Mouse (Mus musculus) retina, embryonic 14.5 days (tissue): Measurements from ENCODE around the gene Rhov.
A peak's percentile ranks its signal among the peaks of the same experiment; 100 is the strongest.

Experiments
- DNase-seq: peaks from one replicate; pipeline ENCODE4 v3.0.0-alpha.2; 2015; ENCODE audit warnings: low spot score

Rhov gene

DNA sequence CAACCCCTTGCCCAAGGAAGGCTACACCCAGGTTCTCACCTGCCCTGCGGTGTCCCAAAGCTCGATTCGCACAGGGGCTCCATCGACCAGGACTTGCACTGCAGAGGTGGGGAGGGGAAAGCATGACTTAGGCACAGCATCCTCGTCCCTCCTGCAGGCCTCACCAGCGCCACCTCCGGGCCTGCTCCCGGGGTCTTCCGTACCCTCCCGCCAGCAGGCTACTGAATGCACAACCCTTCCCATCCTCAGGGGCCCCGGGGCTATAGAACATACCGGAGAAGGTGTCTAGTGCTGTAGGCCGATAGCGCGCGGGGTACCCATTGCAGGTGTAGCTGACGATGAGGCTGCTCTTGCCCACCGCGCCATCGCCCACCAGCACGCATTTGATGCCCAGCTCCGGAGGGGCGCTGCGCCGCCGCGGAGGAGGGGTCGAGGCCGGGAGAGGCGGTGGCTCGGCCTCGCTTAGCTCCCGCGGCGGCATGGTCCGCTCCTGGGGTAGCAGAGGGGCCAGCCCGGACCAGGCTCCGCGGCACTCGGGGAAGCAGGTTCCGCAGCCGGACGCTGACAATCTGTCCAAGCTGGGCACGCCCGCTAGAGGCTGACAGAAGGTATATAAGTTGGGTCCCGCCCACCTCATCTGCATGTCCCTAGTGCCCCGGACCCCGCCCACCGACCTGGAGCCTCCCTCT lies at the start of gene Rhov:
TSS of gene Rhov (minus strand) at position 630 of the 689 bp plus-strand sequence.
- DNase-seq = peak; percentile 79

GRCm38 (mm10) chr2:119320571-119320970 lies 49.5 kb upstream of the Rhov start:
- no peak for DNase-seq

- no peak for DNase-seq
These were observed 47.1 kb upstream of the Rhov start for GRCm38 (mm10) chr2:119318043-119318710.

DNA sequence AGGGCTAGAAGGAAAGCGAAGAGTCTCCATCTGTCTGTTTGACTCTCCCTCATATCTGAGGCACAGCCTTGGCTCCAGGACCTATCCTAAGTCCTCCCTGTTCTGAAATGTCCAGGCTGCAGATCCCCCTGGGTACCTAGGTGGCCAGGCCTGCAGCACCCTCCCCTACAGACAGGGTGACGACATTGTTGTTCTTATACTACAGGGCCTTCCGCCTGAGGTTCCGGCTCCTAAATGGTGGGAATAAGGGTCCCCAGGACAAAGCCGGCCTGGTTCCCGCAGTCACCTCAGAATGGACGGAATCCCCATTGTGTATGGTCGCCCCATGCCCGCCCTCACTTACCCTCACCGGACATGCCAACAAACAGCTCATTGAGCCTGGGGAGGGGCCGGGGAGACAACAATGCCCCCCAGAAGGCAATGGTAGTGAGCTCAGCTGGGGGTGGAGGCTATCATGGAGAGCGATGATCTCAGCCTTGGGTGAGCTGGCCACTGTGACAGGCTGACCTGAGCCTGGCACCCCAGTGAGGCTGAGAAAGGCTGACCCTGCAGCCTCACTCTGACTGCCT lies 43.8 kb upstream of the Rhov start:
- no peak for DNase-seq

- peak; percentile 80 for DNase-seq
These were observed 42.9 kb upstream of the Rhov start for GRCm38 (mm10) chr2:119313780-119314479.

DNA sequence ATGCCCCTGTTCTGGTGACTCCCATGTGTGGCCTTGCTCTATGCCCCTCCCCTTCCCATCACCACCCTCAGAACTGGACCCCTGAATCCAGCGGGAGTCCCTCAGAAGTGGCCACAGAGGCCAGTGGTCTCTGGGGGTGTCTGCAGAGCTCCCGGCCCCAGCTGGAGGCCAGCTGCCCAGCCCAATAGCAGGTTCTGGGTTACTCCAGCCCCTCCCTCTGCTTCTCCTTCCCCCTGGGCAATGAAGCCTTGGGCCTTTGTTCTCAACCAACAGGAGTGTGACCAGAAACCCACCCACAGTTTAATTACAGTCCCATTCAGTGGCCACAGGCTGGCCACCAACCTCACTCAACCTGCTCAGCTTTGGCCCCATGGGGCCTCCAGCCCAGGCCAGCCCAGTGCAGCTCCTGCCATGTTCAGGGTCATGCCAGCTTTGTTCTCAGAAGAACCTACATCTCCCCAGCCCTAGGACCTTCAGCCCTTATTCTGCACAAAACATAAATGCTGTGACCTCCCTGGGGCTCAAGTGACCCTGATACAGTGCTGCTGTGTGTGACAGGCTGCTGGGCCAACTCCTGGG lies 41.4 kb upstream of the Rhov start:
- peak; percentile 45 for DNase-seq

DNA sequence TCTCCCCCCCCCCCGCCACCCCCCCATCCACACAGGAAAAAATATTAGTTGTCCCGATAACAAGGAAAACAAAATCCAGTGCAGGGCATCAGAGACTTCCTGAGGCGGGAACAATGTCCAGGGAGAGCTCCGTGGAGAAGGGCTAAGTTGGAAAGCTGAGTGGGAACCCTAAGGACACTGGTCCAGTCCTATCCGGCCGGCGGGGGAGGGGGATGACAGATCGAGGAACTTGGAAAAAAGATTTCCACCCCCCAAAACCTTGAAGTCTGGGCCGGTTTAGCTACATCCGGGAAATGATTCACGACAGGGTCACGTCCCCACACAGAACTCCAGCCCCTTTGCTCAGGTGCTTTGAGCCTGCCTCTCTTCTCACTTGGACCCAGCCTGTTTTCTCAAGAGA lies 40.5 kb upstream of the Rhov start:
- DNase-seq = no peak

- DNase-seq = peak; percentile 79
These were observed 33.7 kb upstream of the Rhov start for GRCm38 (mm10) chr2:119304798-119305208.

DNA sequence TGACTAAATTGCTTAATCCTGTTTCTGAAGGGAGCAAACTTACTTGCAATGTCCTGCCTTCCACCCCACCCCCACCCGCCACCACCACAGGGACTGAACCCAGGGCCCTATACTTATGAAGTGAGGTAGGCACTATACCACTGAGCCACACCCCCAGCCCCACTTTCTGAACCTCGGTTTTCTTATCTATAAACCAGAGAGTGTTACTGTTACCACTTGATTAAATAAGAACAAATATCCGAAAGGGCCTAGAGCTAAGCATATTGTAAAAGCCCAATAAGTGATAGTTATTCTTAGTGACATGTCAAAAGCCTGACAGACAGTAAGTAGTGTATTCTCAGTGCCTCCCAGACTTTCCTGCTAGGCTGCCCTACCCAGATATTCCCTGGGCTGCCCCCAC lies 33.3 kb upstream of the Rhov start:
- peak; percentile 73 for DNase-seq

DNA sequence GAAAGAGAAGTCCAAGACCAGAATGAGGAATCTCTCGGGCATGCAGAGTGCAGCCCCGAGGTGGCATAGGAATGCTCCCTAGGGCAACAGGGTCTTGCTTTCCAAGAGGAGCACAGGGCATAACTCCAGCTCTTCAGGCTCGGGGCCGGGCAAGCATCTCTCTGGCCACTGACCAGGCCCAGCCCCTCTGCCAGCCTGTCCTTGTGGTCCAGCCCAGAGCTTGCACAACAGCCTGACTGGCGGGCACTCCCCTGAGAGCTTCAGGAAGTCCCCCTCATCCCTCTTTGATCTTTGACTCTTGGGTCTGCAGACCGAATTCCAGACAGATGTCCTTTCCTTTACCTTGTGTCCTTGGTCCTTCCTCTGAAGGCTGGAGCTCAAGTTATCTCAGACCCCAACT lies 31.8 kb upstream of the Rhov start:
- DNase-seq = no peak

GRCm38 (mm10) chr2:119300819-119301493 lies 29.9 kb upstream of the Rhov start:
- DNase-seq = peak; percentile 54

GRCm38 (mm10) chr2:119299981-119300818 lies 29.1 kb upstream of the Rhov start:
- peak; percentile 97 for DNase-seq

DNA sequence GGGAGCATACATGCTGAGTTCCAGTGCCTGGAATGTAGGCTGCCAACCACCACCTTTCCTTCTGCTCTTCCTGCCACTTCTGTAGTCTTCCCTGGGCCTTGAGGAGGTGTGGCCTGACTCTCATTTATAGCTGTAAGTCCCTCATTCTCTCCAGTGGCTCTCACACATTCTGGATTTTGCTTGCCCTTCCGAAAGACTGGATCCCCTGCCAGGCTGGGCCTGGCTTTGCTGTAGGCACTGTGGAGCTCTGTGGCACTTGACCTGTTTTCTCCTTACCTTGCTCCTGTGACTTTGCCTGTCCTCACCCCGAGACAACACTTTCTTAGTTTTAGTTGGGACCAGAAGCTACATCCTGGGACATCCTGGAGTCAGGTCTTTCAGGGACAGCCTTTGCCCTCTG lies 27.8 kb upstream of the Rhov start:
- DNase-seq = no peak

- peak; percentile 81 for DNase-seq
These were observed 27.3 kb upstream of the Rhov start for GRCm38 (mm10) chr2:119298330-119298729.

DNA sequence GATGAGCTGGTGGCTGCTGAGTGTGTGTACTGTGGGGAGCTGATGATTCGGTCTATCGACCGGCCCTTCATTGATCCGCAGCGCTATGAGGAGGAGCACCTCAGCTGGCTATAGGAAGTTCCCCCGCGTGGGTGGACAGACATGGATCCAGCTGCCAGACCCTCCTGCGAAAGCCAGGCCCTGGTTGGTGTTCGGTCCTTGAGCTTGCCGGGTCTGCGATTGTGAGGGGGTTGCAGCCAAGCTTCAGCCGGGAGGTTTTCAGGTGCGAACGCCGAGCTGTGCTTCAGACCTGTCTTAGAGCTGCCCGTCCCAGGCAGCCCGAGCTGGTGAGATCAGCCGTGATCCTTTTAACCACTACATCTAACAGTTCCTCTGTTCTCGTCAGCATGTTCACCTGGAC lies 26.4 kb upstream of the Rhov start:
- no peak for DNase-seq

GRCm38 (mm10) chr2:119296756-119297155 lies 25.7 kb upstream of the Rhov start:
- DNase-seq = no peak

- DNase-seq = no peak
These were observed 23.3 kb upstream of the Rhov start for GRCm38 (mm10) chr2:119294411-119294810.

DNA sequence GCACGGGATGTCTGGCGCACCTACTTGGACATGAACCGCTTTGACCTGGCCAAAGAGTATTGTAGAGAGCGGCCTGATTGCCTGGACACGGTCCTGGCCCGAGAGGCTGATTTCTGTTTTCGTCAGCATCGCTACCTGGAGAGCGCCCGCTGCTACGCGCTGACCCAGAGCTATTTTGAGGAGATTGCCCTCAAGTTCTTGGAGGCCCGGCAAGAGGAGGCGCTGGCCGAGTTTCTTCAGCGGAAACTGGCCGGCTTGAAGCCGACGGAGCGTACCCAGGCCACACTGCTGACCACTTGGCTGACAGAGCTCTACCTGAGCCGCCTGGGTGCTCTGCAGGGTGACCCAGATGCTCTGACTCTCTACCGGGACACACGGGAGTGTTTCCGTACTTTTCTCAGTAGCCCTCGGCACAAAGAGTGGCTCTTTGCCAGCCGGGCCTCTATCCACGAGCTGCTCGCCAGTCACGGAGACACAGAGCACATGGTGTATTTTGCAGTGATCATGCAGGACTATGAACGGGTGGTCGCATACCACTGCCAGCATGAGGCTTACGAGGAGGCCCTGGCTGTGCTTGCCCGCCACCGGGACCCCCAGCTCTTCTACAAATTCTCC lies 22.8 kb upstream of the Rhov start:
- DNase-seq = no peak

DNA sequence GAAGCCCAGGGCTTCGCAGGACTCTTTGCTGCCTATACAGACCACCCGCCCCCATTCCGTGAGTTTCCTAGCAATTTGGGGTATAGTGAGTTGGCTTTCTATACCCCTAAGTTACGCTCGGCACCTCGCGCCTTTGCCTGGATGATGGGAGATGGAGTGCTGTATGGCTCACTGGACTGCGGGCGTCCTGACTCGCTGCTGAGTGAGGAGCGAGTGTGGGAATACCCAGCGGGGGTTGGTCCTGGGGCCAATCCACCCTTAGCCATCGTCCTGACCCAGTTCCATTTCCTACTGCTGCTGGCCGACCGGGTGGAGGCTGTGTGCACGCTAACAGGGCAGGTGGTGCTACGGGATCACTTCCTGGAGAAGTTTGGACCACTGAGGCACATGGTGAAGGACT lies 22.2 kb upstream of the Rhov start:
- no peak for DNase-seq

- no peak for DNase-seq
These were observed 21.8 kb upstream of the Rhov start for GRCm38 (mm10) chr2:119292852-119293251.

DNA sequence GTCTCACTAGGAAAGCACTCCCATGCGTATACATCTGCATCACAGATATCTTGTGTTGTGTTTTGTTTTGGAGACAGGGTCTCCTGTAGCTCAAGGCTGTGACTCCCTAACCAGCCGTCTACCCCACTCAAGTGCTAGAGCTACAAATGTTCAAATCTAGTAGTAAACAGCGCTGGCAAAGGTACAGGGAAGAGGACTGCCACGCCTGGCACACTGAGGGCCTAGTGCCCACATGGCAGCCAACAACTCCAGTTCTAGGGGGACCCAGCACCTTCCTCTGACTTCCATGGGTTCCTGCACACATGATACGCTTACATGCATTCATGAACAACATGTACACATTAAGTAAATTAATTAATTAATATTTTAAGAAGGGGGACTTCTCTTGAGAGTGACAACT lies 21.2 kb upstream of the Rhov start:
- no peak for DNase-seq
